Mouse (Mus musculus): ENCODE results near the gene Olfr17. TPM values are rescaled to one million over a fixed set of nuclear protein-coding genes. Genes with fewer than 3 reads are reported as not detected.
"Not testable (repeated sequence)": the region's sequence is repeated elsewhere in the genome, so short reads cannot be mapped to it uniquely, and the experiment has no call there.

Olfr17 gene
- not detected in 2 replicates for polyA plus RNA-seq (2014; fragmentation: Nextera tagmentation; extraction: Ambion mirVana)

DNA sequence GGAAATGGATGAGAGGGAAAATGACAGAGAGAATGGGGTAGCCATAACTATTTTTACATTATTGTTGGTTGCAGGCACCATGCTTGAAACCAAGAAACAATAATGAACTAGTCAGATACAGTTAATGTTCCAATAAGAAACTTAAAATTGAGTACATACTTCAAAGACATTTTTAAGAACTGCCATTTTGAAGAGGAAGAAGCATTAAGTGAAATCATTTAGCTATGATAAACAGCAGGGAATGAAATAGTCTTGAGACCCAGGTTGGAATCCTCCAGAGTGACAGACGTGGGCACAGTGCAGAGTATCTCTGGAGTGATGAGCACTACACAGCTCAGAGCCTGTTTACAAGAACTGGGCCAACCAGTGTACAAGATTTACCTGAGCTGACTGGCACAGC, at the start of gene Olfr17:
Gene Olfr17, plus strand, starts transcription at position 301 of the 400 bp plus-strand sequence.
- Histone ChIP-seq H3K4me3 (ENCODE audit: low read depth, low read length) (no peak within 1 kb of the TSS), H3K27me3 (ENCODE audit: control insufficient read depth, insufficient read depth, low read length) (no peaks in the 10 kb centered on the region), H3K9me3 (ENCODE audit: control insufficient read depth, low read length) (no peaks in the 10 kb centered on the region), H3K4me1 (ENCODE audit: control insufficient read depth, insufficient read depth, low read length) (no peaks in the 10 kb centered on the region), H3K36me3 (ENCODE audit: control insufficient read depth, insufficient read depth, low read length) (no peaks in the 10 kb centered on the region), H3K27ac (replicated peaks; ENCODE audit: low read depth, low read length) (no peak within 1 kb of the TSS), H3K4me2 (ENCODE audit: low read depth, severe bottlenecking) (no peak within 1 kb of the TSS), H3K9ac (ENCODE audit: low read length) (no peak within 1 kb of the TSS)
- ATAC-seq (ENCODE audit: insufficient number of reproducible peaks, low FRiP score, low TSS enrichment, low read depth): no peak
- DNase-seq (ENCODE audit: low spot score): no peak
- WGBS: 72% methylated on average over 1 of the region's 1 CpGs

DNA sequence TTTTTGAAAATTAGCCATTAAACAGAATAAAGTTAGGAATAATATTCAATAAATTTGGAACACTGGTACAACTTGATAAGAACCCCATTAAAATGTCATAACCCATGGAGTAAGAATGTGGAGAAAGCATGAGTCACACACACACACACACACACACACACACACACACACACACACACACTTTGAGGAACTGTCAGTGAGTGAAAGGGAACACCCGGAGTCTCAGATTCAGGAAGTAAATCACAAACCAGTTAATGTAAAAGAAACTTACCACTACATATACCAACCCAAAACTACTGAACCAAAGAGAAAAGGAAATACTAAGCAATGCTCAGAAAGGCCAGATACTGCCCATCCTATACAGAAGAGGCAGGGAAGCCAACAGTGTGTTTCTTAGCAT, 48.6 kb upstream of the Olfr17 start:
- no peaks in the 10 kb centered on the region for H3K9me3 ChIP-seq (ENCODE audit: control insufficient read depth, low read length)
- 83% methylated on average over 1 of the region's 1 CpGs for WGBS
- H3K27me3 ChIP-seq (ENCODE audit: control insufficient read depth, insufficient read depth, low read length): no peaks in the 10 kb centered on the region
- DNase-seq (ENCODE audit: low spot score) (no peak), ATAC-seq (ENCODE audit: insufficient number of reproducible peaks, low FRiP score, low TSS enrichment, low read depth) (no peak)
- no peak overlapping the region for H3K9ac ChIP-seq (ENCODE audit: low read length)
- H3K27ac ChIP-seq (replicated peaks; ENCODE audit: low read depth, low read length): no peak overlapping the region
- H3K4me2 ChIP-seq (ENCODE audit: low read depth, severe bottlenecking): no peak overlapping the region
- H3K36me3 ChIP-seq (ENCODE audit: control insufficient read depth, insufficient read depth, low read length): no peaks in the 10 kb centered on the region
- no peak overlapping the region for H3K4me3 ChIP-seq (ENCODE audit: low read depth, low read length)
- no peaks in the 10 kb centered on the region for H3K4me1 ChIP-seq (ENCODE audit: control insufficient read depth, insufficient read depth, low read length)

DNA sequence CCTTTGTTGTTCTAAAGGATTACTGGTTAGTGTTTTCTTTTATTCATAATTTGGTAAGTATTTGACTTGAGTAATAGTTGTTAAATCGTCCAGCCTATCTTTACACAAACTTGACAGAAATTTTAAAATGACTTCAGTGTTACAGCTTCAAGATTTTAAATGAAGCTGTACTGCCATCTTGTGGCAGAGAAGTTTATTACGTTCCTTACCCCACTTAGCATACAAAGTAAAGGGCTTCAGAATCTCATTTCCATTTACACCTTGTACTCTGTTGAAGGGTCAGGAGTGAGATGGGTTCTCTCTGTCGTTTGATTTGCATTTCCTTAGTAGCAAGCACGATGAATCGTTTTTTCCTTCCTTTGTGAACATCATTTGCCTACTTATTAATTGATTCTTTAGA, 47.2 kb upstream of the Olfr17 start:
- no peaks in the 10 kb centered on the region for H3K27me3 ChIP-seq (ENCODE audit: control insufficient read depth, insufficient read depth, low read length)
- no peak overlapping the region for H3K27ac ChIP-seq (replicated peaks; ENCODE audit: low read depth, low read length)
- WGBS: 4% methylated on average over 5 of the region's 5 CpGs
- no peaks in the 10 kb centered on the region for H3K36me3 ChIP-seq (ENCODE audit: control insufficient read depth, insufficient read depth, low read length)
- no peak overlapping the region for H3K4me3 ChIP-seq (ENCODE audit: low read depth, low read length)
- H3K4me2 ChIP-seq (ENCODE audit: low read depth, severe bottlenecking): no peak overlapping the region
- no peaks in the 10 kb centered on the region for H3K4me1 ChIP-seq (ENCODE audit: control insufficient read depth, insufficient read depth, low read length)
- no peaks in the 10 kb centered on the region for H3K9me3 ChIP-seq (ENCODE audit: control insufficient read depth, low read length)
- peak; percentile 40 for DNase-seq (ENCODE audit: low spot score)
- no peak for ATAC-seq (ENCODE audit: insufficient number of reproducible peaks, low FRiP score, low TSS enrichment, low read depth)
- no peak overlapping the region for H3K9ac ChIP-seq (ENCODE audit: low read length)

DNA sequence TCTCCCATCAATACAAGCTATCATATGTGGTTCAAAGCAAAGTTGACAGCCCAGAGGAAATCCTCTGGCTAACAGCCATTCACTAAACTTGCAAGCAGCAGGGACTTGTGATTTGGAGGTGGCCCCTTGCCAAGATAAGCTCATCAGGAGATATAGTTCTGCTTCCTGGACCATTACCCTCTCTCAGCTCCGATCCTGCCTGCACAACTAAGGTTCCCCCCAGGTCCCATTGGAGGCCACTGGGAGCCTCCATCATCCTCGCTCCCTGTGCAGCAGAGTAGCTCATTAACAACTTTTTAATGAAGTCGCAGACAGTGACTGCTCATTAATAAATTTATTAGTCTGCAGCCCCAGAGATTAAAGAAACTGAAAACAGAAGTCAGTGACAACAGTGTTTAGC, 45.4 kb upstream of the Olfr17 start:
- no peak for DNase-seq (ENCODE audit: low spot score)
- Histone ChIP-seq H3K9me3 (ENCODE audit: control insufficient read depth, low read length) (no peaks in the 10 kb centered on the region), H3K27me3 (ENCODE audit: control insufficient read depth, insufficient read depth, low read length) (no peaks in the 10 kb centered on the region), H3K4me2 (ENCODE audit: low read depth, severe bottlenecking) (no peak overlapping the region), H3K27ac (replicated peaks; ENCODE audit: low read depth, low read length) (no peak overlapping the region), H3K4me1 (ENCODE audit: control insufficient read depth, insufficient read depth, low read length) (no peaks in the 10 kb centered on the region), H3K4me3 (ENCODE audit: low read depth, low read length) (no peak overlapping the region), H3K9ac (ENCODE audit: low read length) (no peak overlapping the region), H3K36me3 (ENCODE audit: control insufficient read depth, insufficient read depth, low read length) (no peaks in the 10 kb centered on the region)
- 35% methylated on average over 3 of the region's 3 CpGs for WGBS
- ATAC-seq (ENCODE audit: insufficient number of reproducible peaks, low FRiP score, low TSS enrichment, low read depth): no peak

DNA sequence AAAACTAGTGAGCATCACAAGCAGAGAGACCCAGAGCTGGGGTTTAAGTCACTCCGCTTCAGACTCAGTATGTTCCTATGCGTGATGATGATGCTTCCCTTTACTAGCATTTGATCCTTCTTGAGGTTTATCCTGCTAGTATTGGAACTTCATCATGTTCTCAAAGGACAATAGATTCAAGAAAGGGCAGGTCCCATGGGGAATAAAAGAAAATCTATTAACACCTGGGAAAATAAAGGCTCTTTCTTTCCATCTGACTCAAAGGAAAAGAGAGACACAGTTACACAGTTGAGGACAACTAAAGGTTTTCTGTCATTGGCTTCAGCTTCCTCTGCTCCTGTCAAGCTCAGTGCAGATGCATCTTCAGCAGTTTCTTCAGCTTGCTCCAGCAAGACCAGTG, 22.3 kb upstream of the Olfr17 start, which contains the start of gene Olfr714:
Gene Olfr714, plus strand, starts transcription at position 301 of the 400 bp plus-strand sequence.
- Histone ChIP-seq H3K36me3 (ENCODE audit: control insufficient read depth, insufficient read depth, low read length) (no peaks in the 10 kb centered on the region), H3K4me1 (ENCODE audit: control insufficient read depth, insufficient read depth, low read length) (no peaks in the 10 kb centered on the region), H3K27me3 (ENCODE audit: control insufficient read depth, insufficient read depth, low read length) (no peaks in the 10 kb centered on the region), H3K4me2 (ENCODE audit: low read depth, severe bottlenecking) (no peak within 1 kb of the TSS), H3K4me3 (ENCODE audit: low read depth, low read length) (no peak within 1 kb of the TSS), H3K9ac (ENCODE audit: low read length) (no peak within 1 kb of the TSS), H3K9me3 (ENCODE audit: control insufficient read depth, low read length) (no peaks in the 10 kb centered on the region), H3K27ac (replicated peaks; ENCODE audit: low read depth, low read length) (no peak within 1 kb of the TSS)
- ATAC-seq (ENCODE audit: insufficient number of reproducible peaks, low FRiP score, low TSS enrichment, low read depth) (no peak), DNase-seq (ENCODE audit: low spot score) (no peak)
- 93% methylated on average over 2 of the region's 2 CpGs for WGBS

DNA sequence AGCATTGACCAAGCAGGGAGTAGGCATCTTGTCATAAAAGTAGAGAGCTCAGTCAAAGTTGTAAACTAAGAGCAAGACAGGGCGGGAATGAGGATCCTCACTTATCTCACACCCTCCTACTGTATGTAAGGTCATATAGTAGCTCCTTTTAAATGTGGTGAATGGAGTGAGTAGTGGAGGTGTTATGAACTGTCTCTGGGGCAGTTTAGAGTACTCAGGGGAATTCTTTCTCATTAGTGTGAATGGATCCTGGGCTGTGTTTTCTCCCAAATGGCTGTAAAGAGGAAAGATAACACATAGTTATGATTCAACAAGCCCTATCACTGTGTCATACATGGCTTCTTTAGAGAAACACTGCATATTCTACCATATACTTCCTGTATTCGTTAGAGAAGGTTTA, 17.2 kb downstream of the Olfr17 start, which contains the start of gene Olfr715b:
Gene Olfr715b, minus strand, starts transcription at position 101 of the 400 bp plus-strand sequence.
- H3K9ac ChIP-seq (ENCODE audit: low read length); H3K27me3 ChIP-seq (ENCODE audit: control insufficient read depth, insufficient read depth, low read length); H3K4me2 ChIP-seq (ENCODE audit: low read depth, severe bottlenecking); H3K36me3 ChIP-seq (ENCODE audit: control insufficient read depth, insufficient read depth, low read length); H3K4me1 ChIP-seq (ENCODE audit: control insufficient read depth, insufficient read depth, low read length); H3K27ac ChIP-seq (replicated peaks; ENCODE audit: low read depth, low read length); ATAC-seq (ENCODE audit: insufficient number of reproducible peaks, low FRiP score, low TSS enrichment, low read depth); H3K9me3 ChIP-seq (ENCODE audit: control insufficient read depth, low read length); H3K4me3 ChIP-seq (ENCODE audit: low read depth, low read length); DNase-seq (ENCODE audit: low spot score): not testable (repeated sequence)
- WGBS: 75% methylated on average over 1 of the region's 2 CpGs

DNA sequence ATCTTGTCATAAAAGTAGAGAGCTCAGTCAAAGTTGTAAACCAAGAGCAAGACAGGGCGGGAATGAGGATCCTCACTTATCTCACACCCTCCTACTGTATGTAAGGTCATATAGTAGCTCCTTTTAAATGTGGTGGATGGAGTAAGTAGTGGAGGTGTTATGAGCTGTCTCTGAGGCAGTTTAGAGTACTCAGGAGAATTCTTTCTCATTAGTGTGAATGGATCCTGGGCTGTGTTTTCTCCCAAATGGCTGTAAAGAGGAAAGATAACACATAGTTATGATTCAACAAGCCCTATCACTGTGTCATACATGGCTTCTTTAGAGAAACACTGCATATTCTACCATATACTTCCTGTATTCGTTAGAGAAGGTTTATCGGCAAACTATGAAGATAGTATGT, 38.0 kb downstream of the Olfr17 start, which contains the start of gene Olfr715:
Gene Olfr715, minus strand, starts transcription at position 101 of the 400 bp plus-strand sequence.
- H3K9me3 ChIP-seq (ENCODE audit: control insufficient read depth, low read length); DNase-seq (ENCODE audit: low spot score); H3K27ac ChIP-seq (replicated peaks; ENCODE audit: low read depth, low read length); H3K36me3 ChIP-seq (ENCODE audit: control insufficient read depth, insufficient read depth, low read length); ATAC-seq (ENCODE audit: insufficient number of reproducible peaks, low FRiP score, low TSS enrichment, low read depth); H3K4me1 ChIP-seq (ENCODE audit: control insufficient read depth, insufficient read depth, low read length); H3K4me3 ChIP-seq (ENCODE audit: low read depth, low read length); H3K9ac ChIP-seq (ENCODE audit: low read length); H3K4me2 ChIP-seq (ENCODE audit: low read depth, severe bottlenecking); H3K27me3 ChIP-seq (ENCODE audit: control insufficient read depth, insufficient read depth, low read length): not testable (repeated sequence)
- 79% methylated on average over 1 of the region's 3 CpGs for WGBS

DNA sequence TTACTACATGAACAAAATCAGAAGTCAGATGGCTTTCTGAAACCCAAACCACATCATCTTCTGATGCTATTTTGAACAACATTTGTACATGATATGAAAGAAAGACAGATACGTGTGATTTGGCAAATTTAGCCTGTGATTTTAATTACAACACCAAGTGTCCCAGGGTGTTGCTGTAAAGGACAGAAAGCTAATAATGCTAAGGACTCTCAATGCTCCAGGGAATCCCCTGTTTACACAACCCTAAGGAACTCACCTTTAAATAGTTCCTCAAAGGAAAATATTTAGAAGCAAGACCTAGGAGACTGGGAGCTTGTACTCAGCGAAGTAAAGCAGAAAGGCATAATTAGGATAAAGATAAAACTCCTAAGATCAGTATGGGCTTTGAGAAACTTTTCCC, 45.0 kb downstream of the Olfr17 start, which contains the start of gene Olfr716:
Gene Olfr716, plus strand, starts transcription at position 301 of the 400 bp plus-strand sequence.
- ATAC-seq (ENCODE audit: insufficient number of reproducible peaks, low FRiP score, low TSS enrichment, low read depth); H3K4me3 ChIP-seq (ENCODE audit: low read depth, low read length); H3K27ac ChIP-seq (replicated peaks; ENCODE audit: low read depth, low read length); H3K36me3 ChIP-seq (ENCODE audit: control insufficient read depth, insufficient read depth, low read length); H3K9ac ChIP-seq (ENCODE audit: low read length); H3K4me1 ChIP-seq (ENCODE audit: control insufficient read depth, insufficient read depth, low read length); H3K4me2 ChIP-seq (ENCODE audit: low read depth, severe bottlenecking); H3K9me3 ChIP-seq (ENCODE audit: control insufficient read depth, low read length); H3K27me3 ChIP-seq (ENCODE audit: control insufficient read depth, insufficient read depth, low read length); DNase-seq (ENCODE audit: low spot score): not testable (repeated sequence)
- 81% methylated on average over 2 of the region's 2 CpGs for WGBS

Measured in limb, embryonic 11.5 days (tissue).